Comparison of ENCODE assay signal across 8 mouse cellular contexts in the genomic region with DNA sequence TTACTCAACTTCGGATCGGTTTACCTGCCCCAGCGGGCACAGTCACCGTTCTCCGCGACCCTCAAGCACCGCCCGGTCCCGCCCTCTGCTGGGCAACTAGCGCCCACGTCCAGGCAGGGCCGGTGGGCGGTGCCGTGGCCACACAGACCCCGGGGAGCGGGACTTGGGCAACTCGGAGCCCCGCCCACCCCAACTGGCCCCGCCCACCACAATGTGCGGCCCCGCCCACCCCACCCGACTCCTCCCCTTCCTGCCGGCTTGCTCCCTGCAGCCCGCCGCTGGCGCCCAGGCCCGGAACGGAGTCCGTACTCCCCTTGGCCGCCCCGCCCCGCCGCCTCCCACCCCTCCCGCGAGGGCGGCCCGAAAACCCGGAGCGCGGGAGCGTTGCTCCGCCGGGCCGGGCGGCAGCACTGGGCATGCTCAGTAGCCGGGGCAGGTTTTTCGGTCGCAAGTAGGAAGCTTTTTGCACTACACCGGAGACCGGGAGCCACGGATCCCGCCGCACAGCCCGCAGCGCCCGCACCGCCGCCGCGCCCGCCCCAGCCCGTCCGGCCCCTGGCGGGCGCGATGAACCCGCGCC.
A peak's percentile ranks its signal among the peaks of the same experiment; 100 is the strongest.
DNase-seq lines count a peak whose midpoint lies in the region; ATAC-seq and TF ChIP-seq lines count a peak whose summit lies in the region.

No protein-coding gene starts in this region.

- H3K4me3 ChIP-seq in G1E (ENCODE audit: low read depth, low read length): peak overlapping the region; percentile 96
- H3K4me3 ChIP-seq in forebrain, embryonic 16.5 days (replicated peaks; ENCODE audit: low read length): peak overlapping the region; percentile 79
- peak overlapping the region; percentile 66 for H3K4me3 ChIP-seq in layer of hippocampus, adult 2 months
- H3K4me3 ChIP-seq in lung, adult 2 months (replicated peaks; ENCODE audit: extremely low read depth, low read depth, low read length): peak overlapping the region; percentile 70

- TF ChIP-seq POLR2A in lung, adult 2 months (IDR thresholded peaks at IDR 0.05; ENCODE audit: borderline replicate concordance, extremely low read depth, low read depth, low read length): peak; percentile 28; the same call in 1 of the 2 replicates

- H3K27ac ChIP-seq in forebrain, embryonic 16.5 days (ENCODE audit: low read length): peak overlapping the region; percentile 56
- peak overlapping the region; percentile 87; the same call in 1 of the 2 replicates for H3K27ac ChIP-seq in layer of hippocampus, adult 2 months

- peak; percentile 88 for DNase-seq in G1E (ENCODE audit: low spot score)
- peak; percentile 80 to 90 for DNase-seq in cerebellum, adult 18-20 months
- DNase-seq in heart, postnatal 36 days: peak; percentile 90 to 91
- peak; percentile 79 to 82 for DNase-seq in layer of hippocampus, adult 2 months (ENCODE audit: low spot score in 2 of 2)
- peak; percentile 88 for DNase-seq in lung, adult 2 months
- DNase-seq in testis, postnatal 14 days (ENCODE audit: low spot score): peak; percentile 94

- 0% methylated on average over 45 of the region's 68 CpGs for WGBS in forebrain, embryonic 16.5 days
- WGBS in lung, adult 2 months: 2% methylated on average over 65 of the region's 68 CpGs

- peaks cover 16% of the 10 kb centered on the region for H3K36me3 ChIP-seq in G1E (replicated peaks)
- no peaks in the 10 kb centered on the region for H3K36me3 ChIP-seq in forebrain, embryonic 16.5 days (ENCODE audit: control insufficient read depth, insufficient read depth)

- ATAC-seq in G1E (ENCODE audit: extremely low read depth, insufficient number of reproducible peaks, low FRiP score, poor library complexity, severe bottlenecking): peak; percentile 80
- peak; percentile 94 for ATAC-seq in forebrain, embryonic 16.5 days
- peak; percentile 79 for ATAC-seq in neutrophil, adult 5-6 weeks (ENCODE audit: extremely low read depth, insufficient number of reproducible peaks, low FRiP score, poor library complexity, severe bottlenecking)

- no peaks in the 10 kb centered on the region for H3K27me3 ChIP-seq in G1E (ENCODE audit: insufficient read depth, low read length)
- H3K27me3 ChIP-seq in forebrain, embryonic 16.5 days (replicated peaks; ENCODE audit: control insufficient read depth, insufficient read depth, low read length): peaks cover 19% of the 10 kb centered on the region

- peaks cover 48% of the 10 kb centered on the region for H3K4me1 ChIP-seq in G1E (ENCODE audit: insufficient read depth, low read depth, low read length)
- peaks cover 16% of the 10 kb centered on the region for H3K4me1 ChIP-seq in forebrain, embryonic 16.5 days (replicated peaks; ENCODE audit: control insufficient read depth, insufficient read depth, low read length)
- H3K4me1 ChIP-seq in lung, adult 2 months (ENCODE audit: control insufficient read depth, insufficient read depth, low read length): peaks cover 5% of the 10 kb centered on the region; the same call in 1 of the 2 replicates

- peaks cover 3% of the 10 kb centered on the region for H3K9me3 ChIP-seq in G1E (replicated peaks)
- no peaks in the 10 kb centered on the region for H3K9me3 ChIP-seq in forebrain, embryonic 16.5 days (ENCODE audit: control insufficient read depth, low read length)

- peak overlapping the region; percentile 96 for H3K4me2 ChIP-seq in forebrain, embryonic 16.5 days (ENCODE audit: low read length)

- no peak for TF ChIP-seq CTCF in G1E (IDR thresholded peaks at IDR 0.05; ENCODE audit: low read depth, low read length)
- TF ChIP-seq CTCF in layer of hippocampus, adult 2 months (conservative IDR thresholded peaks at IDR 0.05): peak; percentile 68
- TF ChIP-seq CTCF in lung, adult 2 months (IDR thresholded peaks at IDR 0.05; ENCODE audit: insufficient read depth, low read length): 0 out of 2 replicates have a peak, but pooled peaks have one; percentile 10

- peak overlapping the region; percentile 78 for H3K9ac ChIP-seq in forebrain, embryonic 16.5 days (replicated peaks; ENCODE audit: low read depth, low read length)

- intact Hi-C loops in heart, postnatal 36 days (cut with DNase I): loop anchor here (5.0 kb wide), 1 partner anchor 166 kb away; a partner anchor contains a TSS

Comparison
In these comparisons a context has a peak if more than half of its experiments do, and no peak if none do; other contexts are left out.
1. Peak in every context shown above with its lines: DNase-seq, ATAC-seq, H3K4me3 ChIP-seq and H3K27ac ChIP-seq.